Mouse (Mus musculus) spleen, postnatal 10 days (tissue): ENCODE data around the gene Unc119b.
A peak's percentile ranks its signal among the peaks of the same experiment; 100 is the strongest.
"Not testable (repeated sequence)": the region's sequence is repeated elsewhere in the genome, so short reads cannot be mapped to it uniquely, and the experiment has no call there.

ENCODE experiments used
- DNase-seq, 2 experiments: peaks; one replicate each; pipeline ENCODE4 v3.0.0; 2021 to 2022; ENCODE audit warnings: low spot score in 2 of 2

Gene Unc119b

GRCm38 (mm10) chr5:115139124-115139523, 4.3 kb upstream of the Unc119b start:
- no peak for DNase-seq

- no peak for DNase-seq
These were observed 1.3 kb downstream of the Unc119b start for GRCm38 (mm10) chr5:115133358-115134066.

DNA sequence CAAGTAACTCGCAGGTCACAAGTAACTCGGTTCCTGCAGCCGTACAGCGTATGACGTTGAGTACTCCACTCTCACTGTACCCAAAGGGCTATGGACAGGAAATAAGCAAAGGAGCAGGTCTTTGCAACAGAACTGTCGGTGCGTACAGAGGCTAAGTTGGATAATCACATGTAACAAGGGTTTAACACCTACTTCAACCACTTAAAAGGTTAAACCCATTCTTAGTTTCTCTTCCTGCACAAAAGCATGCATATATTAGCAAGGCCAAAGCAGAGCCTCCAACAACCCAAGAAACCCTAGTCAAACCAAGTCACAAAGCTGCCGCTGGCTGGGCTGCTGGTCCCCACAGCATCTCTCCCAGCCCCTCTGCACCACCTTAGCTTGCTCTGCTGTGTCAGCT, 2.3 kb downstream of the Unc119b start:
- no peak for DNase-seq

GRCm38 (mm10) chr5:115129328-115129727, 5.4 kb downstream of the Unc119b start:
- DNase-seq, result no peak

- DNase-seq, result no peak
These were observed 7.2 kb downstream of the Unc119b start for GRCm38 (mm10) chr5:115127421-115128179.

DNA sequence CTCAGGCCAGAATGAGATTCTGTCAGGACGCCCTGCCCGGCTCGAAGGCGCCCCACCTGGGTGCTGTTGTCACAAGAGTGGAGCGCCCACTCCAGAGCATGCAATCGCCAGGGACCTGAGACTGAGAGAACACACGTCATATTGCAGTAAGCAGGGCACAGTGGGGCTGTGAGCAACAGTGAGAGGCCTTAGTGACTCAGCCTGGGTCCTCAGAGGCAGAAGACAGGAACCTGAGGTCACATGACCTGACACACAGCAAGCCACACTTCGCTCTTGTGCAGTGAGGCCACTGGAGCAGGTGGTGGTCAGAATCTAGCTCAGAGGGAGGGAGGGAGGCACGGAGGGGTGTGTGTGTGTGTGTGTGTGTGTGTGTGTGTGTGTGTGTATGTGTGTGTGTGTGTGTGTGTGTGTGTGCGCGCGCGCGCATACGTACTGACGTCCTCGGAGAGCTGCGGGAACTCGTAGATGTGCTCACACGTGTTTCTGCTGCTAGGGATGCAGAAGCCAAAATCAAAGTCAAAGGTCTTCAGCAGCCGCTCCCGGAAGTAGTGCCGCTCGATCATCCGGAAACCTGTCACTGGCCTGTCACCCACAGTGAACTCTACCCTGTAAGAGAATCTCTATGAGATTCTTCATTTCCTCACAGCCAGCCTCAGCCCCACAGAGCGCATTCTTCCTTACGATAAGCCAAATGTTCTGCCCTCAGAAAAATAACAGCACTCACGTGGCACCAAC, 8.0 kb downstream of the Unc119b start:
- no peak for DNase-seq

DNA sequence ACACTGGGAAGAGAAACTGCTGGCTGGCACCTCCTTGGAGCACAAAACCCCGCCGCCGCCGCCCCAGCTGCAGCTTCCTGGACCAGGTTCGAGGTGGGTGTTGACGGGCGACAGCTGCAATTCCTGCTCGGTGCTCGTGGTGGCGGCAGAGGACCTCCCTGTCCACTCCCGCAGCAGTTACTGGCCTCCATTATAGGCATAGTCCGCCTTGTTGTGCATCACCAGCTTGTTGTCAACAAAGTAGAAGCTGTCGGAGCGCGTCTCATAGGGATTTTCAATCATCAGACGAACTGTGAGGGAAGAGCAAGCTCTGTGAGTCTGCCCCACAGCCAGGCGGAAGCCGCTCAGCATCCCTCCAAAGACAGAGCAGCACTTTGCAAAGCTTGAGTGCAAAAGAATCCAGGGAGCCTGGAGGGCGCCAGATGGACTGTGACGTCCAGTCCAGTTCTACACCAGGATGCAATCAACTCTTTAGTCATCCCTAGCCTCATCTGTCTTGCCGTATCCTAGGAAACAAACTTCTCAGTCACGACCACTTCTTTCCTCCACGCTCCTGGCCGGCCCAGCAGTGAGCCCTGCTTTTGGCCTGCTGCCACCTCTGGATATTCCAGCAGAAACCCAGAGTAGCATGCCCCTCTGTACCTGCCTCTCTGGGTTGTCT, 9.4 kb downstream of the Unc119b start:
- DNase-seq, result peak; percentile 74 to 88

DNA sequence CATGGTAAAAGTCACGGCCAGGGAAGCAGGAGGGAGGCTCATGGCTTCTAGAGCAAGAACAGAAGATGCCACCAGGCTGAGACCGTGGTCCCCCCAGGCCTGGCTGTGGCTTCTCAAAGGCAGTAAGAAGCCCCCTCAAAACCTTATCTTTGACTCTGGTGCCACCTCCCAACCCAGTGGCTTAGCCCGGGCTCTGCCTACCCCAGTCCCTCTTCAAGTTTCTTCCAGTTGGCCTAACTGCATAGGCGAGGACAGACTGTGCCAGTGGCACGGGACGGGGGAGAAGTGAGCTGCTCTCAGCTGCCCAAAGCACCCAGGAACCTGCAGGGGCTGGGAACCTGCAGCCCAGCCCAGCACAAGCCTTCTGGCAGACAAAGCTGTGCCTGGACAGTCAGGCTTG, 10.1 kb downstream of the Unc119b start:
- no peak for DNase-seq

DNA sequence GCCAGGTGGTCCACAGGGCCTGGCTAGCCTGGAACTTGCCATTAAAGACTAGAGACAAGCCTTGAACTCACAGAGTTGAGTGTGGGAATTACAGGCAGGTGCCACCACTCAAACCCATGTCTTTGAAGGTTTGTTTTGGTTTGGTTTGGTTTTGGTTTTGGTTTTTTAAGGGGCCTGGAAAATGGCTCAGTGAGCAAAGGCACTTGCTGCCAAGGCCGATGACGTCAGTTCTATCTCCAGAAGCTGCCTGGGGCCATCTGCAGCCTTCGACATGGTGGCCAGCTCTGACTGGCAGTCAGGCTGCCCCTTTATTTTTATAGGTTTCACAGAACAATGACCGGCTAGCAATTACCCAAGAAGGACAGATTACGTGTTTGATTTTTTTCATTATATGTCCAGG, 13.8 kb downstream of the Unc119b start:
- no peak for DNase-seq

- peak; percentile 89 to 90 for DNase-seq
These were observed 15.7 kb downstream of the Unc119b start, which contains the start of gene Acads for GRCm38 (mm10) chr5:115118961-115119570. Gene Acads (minus strand): TSS chr5:115119346.

DNA sequence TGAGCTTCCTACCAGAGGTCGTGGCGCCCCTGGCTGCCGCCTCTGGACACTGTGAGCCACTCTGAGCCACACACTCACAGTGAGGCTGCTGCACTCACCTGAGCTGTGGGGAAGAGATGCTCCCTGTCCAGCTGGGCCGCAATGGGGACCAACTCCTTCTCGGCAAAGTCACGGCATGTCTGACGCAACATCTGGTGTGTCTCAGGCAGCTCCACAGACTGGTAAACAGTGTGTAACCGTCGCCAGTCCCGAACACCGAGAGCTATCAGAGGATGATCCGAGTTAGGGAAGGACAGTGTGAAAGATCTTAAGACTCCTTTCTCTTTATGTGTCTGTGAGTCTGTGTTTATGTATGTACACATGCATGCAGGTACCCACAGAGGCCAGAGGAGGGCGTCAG, 17.3 kb downstream of the Unc119b start:
- no peak for DNase-seq

DNA sequence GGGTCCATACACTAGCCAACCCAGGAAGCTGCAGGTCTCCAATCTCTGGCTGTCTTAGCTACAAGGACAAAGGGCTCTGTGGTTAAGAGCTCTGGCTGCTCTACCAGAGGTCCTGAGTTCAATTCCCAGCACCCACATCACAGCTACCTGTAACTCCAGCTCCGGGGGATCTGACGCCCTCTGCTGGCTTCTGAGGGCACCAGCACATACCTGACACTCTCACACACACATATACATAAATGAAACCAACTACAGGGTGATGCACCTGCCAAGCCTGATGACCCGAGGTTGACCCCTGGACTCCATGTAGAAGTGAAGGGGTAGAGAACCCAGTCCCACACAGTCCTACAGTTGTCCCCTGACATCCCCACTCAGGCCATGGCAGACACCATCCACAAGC, 18.3 kb downstream of the Unc119b start:
- DNase-seq, result no peak

DNA sequence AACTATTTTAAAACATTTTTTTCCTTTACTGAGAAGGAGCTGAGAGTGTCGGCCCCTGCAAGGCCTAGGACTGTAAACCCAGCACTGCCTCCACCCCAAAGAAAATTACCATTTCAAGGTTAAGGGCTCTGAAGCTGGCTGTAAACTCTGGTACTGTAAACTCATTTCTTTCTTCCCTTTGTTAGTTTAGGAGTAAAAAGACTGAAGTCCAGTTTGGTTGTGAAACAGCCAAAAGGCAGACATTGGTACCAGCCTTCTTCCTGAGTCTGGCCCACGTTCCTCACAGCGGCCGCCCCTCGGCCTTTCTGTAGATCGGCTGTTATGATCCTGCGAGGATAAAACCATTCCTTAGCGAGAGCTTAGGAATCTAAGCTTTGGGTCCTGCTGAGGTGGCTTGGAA, 20.3 kb downstream of the Unc119b start:
- no peak for DNase-seq

DNA sequence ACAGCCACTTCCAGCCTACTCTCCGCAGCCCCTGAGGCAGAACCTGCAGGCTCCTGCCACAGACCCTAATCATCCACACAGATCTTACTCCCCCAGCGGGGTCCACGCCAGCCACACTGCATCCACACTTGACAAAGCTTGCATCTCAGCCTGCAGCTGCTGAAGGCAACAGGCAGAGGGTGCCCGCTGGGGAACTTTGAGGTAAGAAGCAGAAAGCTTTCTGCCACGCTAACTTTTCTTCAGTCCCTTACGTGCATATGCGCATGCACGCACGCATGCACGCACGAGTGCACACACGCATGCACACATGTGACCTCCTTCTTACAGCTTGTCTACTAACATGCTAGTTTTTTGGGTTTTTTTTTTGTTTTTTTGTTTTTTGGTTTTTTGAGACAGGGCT, 21.5 kb downstream of the Unc119b start:
- no peak for DNase-seq

GRCm38 (mm10) chr5:115111156-115111555, 23.6 kb downstream of the Unc119b start:
- DNase-seq, result no peak

GRCm38 (mm10) chr5:115103253-115103652, 31.5 kb downstream of the Unc119b start:
- not testable (repeated sequence) for DNase-seq

DNA sequence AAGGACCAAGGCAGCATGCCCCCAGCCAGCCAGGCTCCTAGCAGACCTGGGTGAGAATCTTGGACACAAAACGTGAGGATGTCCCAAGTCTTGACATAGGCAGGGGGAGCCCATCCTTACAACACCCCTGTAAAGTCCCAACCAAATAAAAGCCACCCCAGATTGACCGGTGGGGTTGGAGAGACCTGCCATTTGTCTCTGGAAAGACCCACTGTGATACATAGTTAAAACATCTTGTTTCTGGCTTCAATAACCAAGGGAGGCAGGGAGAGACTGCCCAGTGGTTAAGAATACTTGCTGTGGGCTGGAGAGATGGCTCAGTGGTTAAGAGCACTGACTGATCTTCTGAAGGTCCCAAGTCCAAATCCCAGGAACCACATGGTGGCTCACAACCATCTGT, 32.5 kb downstream of the Unc119b start:
- DNase-seq, result no peak

DNA sequence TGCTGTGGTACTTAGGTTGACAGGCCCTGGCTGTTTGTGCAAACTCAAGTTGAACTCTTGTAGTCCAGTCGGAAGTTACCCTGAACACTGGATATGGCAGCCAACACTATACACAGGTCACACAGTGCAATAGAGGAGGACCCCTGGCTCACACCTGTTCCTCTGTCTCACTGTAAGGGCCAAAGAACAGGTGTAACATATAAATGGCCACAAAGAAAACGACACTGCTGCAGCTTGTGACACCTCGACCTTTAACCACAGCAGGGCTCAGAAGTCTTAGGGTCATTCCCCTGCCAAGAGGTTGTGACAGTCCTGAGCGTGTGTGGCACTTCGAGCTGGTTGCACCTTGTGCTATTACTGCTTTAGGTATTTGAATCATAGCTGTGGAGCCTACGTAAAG, 34.3 kb downstream of the Unc119b start:
- no peak for DNase-seq

DNA sequence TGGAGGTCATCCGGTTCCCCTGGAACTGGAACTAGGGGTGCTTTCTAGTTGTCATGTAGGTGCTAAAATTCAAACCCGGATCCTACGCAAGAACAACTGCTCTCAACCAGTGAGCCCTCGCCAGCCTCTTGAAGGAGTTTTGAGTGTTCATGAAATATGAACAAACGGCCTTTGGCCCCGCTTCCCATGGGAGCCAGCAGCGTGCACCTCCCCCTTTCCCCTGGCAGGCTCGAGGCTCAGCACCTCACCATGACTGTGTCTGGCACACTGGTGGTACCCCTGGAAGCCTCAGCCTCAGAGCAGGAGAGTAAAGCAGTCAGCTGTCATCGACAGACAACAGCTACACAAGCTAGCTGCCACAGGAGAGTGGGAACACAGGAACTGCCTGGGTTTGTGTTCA, 34.8 kb downstream of the Unc119b start:
- no peak for DNase-seq

GRCm38 (mm10) chr5:115099530-115099929, 35.2 kb downstream of the Unc119b start:
- DNase-seq, result no peak

DNA sequence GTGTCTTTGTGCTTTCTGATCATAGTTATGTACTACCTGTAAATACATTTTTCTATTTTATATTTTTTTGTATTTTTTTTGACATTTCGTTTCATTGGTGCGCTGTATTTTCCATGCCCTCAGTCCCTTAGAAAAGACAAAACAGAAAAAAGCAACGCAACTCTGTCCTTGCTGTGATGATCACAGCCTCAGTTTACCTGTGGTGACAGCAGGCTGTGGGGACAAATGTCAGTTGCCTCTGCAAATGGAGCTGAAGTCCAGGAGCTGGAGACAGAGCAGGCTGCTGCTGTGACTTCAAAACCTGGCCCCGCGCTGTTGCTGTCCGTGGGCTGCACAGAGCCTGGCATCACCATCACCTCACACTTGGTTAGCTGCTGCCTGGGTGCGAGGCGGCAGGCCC, 36.6 kb downstream of the Unc119b start, which contains the start of gene Gm10401:
TSS of gene Gm10401 (minus strand) at position 101 of the 400 bp plus-strand sequence.
- DNase-seq, result no peak

- no peak for DNase-seq
These were observed 43.0 kb downstream of the Unc119b start for GRCm38 (mm10) chr5:115091776-115092175.
